Mouse (Mus musculus): ENCODE data around the gene Krt76.

Krt76 gene

GRCm38 (mm10) chr15:101892820-101893219, at the start of gene Krt76:
Krt76 (minus strand) TSS chr15:101892920.
- DNase-seq (ENCODE audit: low read depth, low spot score): no peak
- no peaks in the 10 kb centered on the region for H3K36me3 ChIP-seq (ENCODE audit: control insufficient read depth, insufficient read depth, low read length, poor library complexity, severe bottlenecking)
- no peaks in the 10 kb centered on the region for H3K27me3 ChIP-seq (ENCODE audit: control insufficient read depth, insufficient read depth, low read length, poor library complexity, severe bottlenecking)

DNA sequence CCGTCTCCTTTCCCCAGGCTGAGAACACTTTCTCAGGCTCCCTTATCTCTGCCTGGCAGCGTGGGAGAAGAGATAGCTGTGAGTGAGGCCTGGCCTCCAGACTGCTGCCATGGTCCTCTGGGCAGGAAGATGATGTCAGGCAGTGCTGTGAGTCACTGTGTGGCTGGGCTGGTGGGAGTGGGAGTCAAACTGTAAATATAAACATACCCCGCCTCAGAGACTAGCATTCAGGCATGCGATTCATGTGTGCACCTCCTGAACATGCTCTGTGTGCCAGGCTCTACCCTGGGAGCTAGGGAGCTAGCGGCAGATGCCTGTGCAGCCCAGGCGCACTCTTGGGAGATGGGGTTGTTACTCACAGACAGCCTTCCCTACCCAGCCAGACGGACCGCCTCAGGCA, 49.2 kb upstream of the Krt76 start:
- no peaks in the 10 kb centered on the region for H3K27me3 ChIP-seq (ENCODE audit: control insufficient read depth, insufficient read depth, low read length, poor library complexity, severe bottlenecking)
- DNase-seq (ENCODE audit: low read depth, low spot score): no peak

GRCm38 (mm10) chr15:101940274-101940829, 47.6 kb upstream of the Krt76 start, which contains the start of gene Krt79:
Krt79 (minus strand) TSS chr15:101940324.
- H3K36me3 ChIP-seq (ENCODE audit: control insufficient read depth, insufficient read depth, low read length, poor library complexity, severe bottlenecking): no peaks in the 10 kb centered on the region
- no peak for DNase-seq (ENCODE audit: low read depth, low spot score)
- H3K27me3 ChIP-seq (ENCODE audit: control insufficient read depth, insufficient read depth, low read length, poor library complexity, severe bottlenecking): no peaks in the 10 kb centered on the region

More for the DNA sequence above, 49.2 kb upstream of the Krt76 start:
- no peaks in the 10 kb centered on the region for H3K36me3 ChIP-seq (ENCODE audit: control insufficient read depth, insufficient read depth, low read length, poor library complexity, severe bottlenecking)

- Histone ChIP-seq H3K27me3 (ENCODE audit: control insufficient read depth, insufficient read depth, low read length, poor library complexity, severe bottlenecking) (no peaks in the 10 kb centered on the region), H3K36me3 (ENCODE audit: control insufficient read depth, insufficient read depth, low read length, poor library complexity, severe bottlenecking) (no peaks in the 10 kb centered on the region)
- DNase-seq (ENCODE audit: low read depth, low spot score): no peak
Observed at GRCm38 (mm10) chr15:101938600-101939308, 46.0 kb upstream of the Krt76 start.

DNA sequence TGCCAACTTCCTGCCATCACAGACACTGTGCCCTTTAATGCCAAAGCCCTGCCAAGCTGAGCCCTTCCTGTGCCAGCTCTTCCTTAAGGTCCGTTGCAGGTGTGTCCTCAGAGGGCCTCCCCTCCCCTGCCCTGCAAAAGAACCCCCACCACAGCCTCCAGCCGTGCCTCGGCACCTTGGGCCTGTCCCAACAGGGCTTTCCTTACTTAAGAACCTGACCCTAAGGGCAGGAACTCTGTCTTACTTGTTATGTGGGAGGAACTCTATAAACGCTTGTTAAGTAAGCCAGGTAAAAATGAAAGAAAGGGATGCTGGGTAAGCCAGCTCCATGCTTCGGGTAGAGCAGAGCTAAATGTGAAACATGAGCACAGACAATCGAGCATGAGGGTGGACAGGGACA, 40.3 kb upstream of the Krt76 start:
- no peak for DNase-seq (ENCODE audit: low read depth, low spot score)
- no peaks in the 10 kb centered on the region for H3K27me3 ChIP-seq (ENCODE audit: control insufficient read depth, insufficient read depth, low read length, poor library complexity, severe bottlenecking)

GRCm38 (mm10) chr15:101929666-101930065, 36.9 kb upstream of the Krt76 start:
- H3K36me3 ChIP-seq (ENCODE audit: control insufficient read depth, insufficient read depth, low read length, poor library complexity, severe bottlenecking): no peaks in the 10 kb centered on the region
- no peak for DNase-seq (ENCODE audit: low read depth, low spot score)
- no peaks in the 10 kb centered on the region for H3K27me3 ChIP-seq (ENCODE audit: control insufficient read depth, insufficient read depth, low read length, poor library complexity, severe bottlenecking)

More for the DNA sequence above, 40.3 kb upstream of the Krt76 start:
- no peaks in the 10 kb centered on the region for H3K36me3 ChIP-seq (ENCODE audit: control insufficient read depth, insufficient read depth, low read length, poor library complexity, severe bottlenecking)

DNA sequence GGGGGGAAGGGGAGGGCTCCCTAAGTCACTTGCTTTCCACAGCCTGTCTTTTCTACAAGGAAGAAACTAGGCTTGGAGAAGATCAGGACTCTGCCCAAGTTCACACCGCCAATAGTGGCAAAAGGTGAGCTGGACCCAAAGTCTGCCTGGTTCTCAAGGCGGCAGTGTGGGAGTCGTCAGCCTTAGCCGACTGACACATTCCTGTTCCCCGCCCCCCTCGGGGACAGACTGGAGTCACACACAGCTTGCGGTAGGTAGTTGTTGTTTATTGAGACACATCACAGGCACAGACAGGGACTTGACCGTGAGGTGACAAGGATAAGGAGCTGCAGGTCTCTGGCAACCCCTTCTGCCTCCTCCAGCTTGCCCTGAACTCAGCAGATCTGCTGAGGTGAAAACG, 36.4 kb upstream of the Krt76 start:
- no peaks in the 10 kb centered on the region for H3K36me3 ChIP-seq (ENCODE audit: control insufficient read depth, insufficient read depth, low read length, poor library complexity, severe bottlenecking)
- no peak for DNase-seq (ENCODE audit: low read depth, low spot score)
- no peaks in the 10 kb centered on the region for H3K27me3 ChIP-seq (ENCODE audit: control insufficient read depth, insufficient read depth, low read length, poor library complexity, severe bottlenecking)

GRCm38 (mm10) chr15:101927340-101928080, 34.8 kb upstream of the Krt76 start:
- Histone ChIP-seq H3K27me3 (ENCODE audit: control insufficient read depth, insufficient read depth, low read length, poor library complexity, severe bottlenecking) (no peaks in the 10 kb centered on the region), H3K36me3 (ENCODE audit: control insufficient read depth, insufficient read depth, low read length, poor library complexity, severe bottlenecking) (no peaks in the 10 kb centered on the region)
- DNase-seq (ENCODE audit: low read depth, low spot score): no peak

GRCm38 (mm10) chr15:101925041-101925440, 32.3 kb upstream of the Krt76 start:
- Histone ChIP-seq H3K27me3 (ENCODE audit: control insufficient read depth, insufficient read depth, low read length, poor library complexity, severe bottlenecking) (no peaks in the 10 kb centered on the region), H3K36me3 (ENCODE audit: control insufficient read depth, insufficient read depth, low read length, poor library complexity, severe bottlenecking) (no peaks in the 10 kb centered on the region)
- no peak for DNase-seq (ENCODE audit: low read depth, low spot score)

DNA sequence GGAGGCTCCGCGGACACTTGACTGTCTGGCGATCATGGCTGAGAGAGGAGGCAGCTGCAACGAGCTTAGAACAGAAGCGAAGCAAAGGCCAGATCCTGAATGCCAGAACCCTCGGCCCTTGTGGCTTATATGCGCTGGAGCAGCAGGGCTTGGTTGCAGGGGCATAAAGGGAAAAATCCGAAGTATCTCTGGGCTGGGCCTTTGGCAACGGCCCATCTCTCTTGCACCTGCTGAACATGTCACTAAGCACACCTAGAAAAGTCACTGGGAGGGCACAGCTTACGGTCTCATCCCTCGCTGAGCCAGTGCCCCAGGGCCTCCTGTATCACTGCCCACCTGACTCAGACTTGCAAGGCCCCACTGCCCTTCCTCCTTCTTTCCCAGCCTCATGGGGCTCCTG, 31.9 kb upstream of the Krt76 start, which contains the start of gene Krt4:
Gene Krt4, minus strand, starts transcription at position 101 of the 400 bp plus-strand sequence.
- no peaks in the 10 kb centered on the region for H3K27me3 ChIP-seq (ENCODE audit: control insufficient read depth, insufficient read depth, low read length, poor library complexity, severe bottlenecking)
- no peaks in the 10 kb centered on the region for H3K36me3 ChIP-seq (ENCODE audit: control insufficient read depth, insufficient read depth, low read length, poor library complexity, severe bottlenecking)
- no peak for DNase-seq (ENCODE audit: low read depth, low spot score)

DNA sequence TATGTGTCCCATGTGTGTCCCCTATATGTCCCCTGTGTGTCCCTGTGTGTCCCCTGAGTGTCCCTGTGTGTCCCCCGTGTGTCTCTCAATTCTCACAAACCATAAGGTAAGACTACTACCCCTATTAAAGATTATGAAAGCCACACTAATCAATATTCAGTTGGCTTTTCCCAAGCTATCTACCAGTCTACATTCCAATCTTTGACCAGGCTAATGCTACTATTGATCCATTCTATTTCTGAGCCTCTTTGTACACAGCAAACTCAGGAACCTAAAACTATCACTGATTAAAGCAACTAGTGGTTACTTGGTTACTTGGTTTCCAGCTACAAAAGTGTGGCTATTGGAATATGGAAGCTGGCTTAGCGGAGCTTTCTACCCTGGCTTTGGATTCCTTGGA, 29.6 kb upstream of the Krt76 start:
- Histone ChIP-seq H3K27me3 (ENCODE audit: control insufficient read depth, insufficient read depth, low read length, poor library complexity, severe bottlenecking) (no peaks in the 10 kb centered on the region), H3K36me3 (ENCODE audit: control insufficient read depth, insufficient read depth, low read length, poor library complexity, severe bottlenecking) (no peaks in the 10 kb centered on the region)
- DNase-seq (ENCODE audit: low read depth, low spot score): no peak

GRCm38 (mm10) chr15:101916072-101916471, 23.4 kb upstream of the Krt76 start:
- Histone ChIP-seq H3K36me3 (ENCODE audit: control insufficient read depth, insufficient read depth, low read length, poor library complexity, severe bottlenecking) (no peaks in the 10 kb centered on the region), H3K27me3 (ENCODE audit: control insufficient read depth, insufficient read depth, low read length, poor library complexity, severe bottlenecking) (no peaks in the 10 kb centered on the region)
- DNase-seq (ENCODE audit: low read depth, low spot score): no peak

DNA sequence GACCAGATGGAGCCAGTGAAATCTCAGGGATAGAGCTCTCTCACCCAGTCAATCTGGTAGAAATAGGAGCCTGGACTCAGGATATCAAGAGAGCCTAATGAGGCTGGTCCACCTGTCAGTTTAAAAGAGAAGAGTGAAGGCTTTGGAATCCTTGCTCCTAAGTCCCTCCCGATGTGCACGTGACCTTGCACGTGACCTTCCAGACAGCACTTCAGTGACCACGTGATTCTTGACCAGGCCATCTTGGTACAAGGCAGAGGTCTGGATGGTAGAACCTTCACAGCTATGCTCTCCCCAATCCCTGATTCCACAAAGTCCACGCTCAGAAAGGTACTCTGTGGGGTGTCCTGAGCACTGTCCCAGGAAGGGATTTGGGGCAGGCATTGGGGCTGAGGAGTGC, 12.1 kb upstream of the Krt76 start:
- DNase-seq (ENCODE audit: low read depth, low spot score): no peak
- Histone ChIP-seq H3K27me3 (ENCODE audit: control insufficient read depth, insufficient read depth, low read length, poor library complexity, severe bottlenecking) (no peaks in the 10 kb centered on the region), H3K36me3 (ENCODE audit: control insufficient read depth, insufficient read depth, low read length, poor library complexity, severe bottlenecking) (no peaks in the 10 kb centered on the region)

- no peak for DNase-seq (ENCODE audit: low read depth, low spot score)
- no peaks in the 10 kb centered on the region for H3K36me3 ChIP-seq (ENCODE audit: control insufficient read depth, insufficient read depth, low read length, poor library complexity, severe bottlenecking)
- no peaks in the 10 kb centered on the region for H3K27me3 ChIP-seq (ENCODE audit: control insufficient read depth, insufficient read depth, low read length, poor library complexity, severe bottlenecking)
Observed at GRCm38 (mm10) chr15:101902171-101903149, 9.7 kb upstream of the Krt76 start.
